Mouse (Mus musculus): ENCODE measurements around the gene Hcn2. TPM values are rescaled to one million over a fixed set of nuclear protein-coding genes. Genes with fewer than 3 reads are reported as not detected.

The Hcn2 gene
- polyA plus RNA-seq, 1 experiment, result 19.2 TPM

DNA sequence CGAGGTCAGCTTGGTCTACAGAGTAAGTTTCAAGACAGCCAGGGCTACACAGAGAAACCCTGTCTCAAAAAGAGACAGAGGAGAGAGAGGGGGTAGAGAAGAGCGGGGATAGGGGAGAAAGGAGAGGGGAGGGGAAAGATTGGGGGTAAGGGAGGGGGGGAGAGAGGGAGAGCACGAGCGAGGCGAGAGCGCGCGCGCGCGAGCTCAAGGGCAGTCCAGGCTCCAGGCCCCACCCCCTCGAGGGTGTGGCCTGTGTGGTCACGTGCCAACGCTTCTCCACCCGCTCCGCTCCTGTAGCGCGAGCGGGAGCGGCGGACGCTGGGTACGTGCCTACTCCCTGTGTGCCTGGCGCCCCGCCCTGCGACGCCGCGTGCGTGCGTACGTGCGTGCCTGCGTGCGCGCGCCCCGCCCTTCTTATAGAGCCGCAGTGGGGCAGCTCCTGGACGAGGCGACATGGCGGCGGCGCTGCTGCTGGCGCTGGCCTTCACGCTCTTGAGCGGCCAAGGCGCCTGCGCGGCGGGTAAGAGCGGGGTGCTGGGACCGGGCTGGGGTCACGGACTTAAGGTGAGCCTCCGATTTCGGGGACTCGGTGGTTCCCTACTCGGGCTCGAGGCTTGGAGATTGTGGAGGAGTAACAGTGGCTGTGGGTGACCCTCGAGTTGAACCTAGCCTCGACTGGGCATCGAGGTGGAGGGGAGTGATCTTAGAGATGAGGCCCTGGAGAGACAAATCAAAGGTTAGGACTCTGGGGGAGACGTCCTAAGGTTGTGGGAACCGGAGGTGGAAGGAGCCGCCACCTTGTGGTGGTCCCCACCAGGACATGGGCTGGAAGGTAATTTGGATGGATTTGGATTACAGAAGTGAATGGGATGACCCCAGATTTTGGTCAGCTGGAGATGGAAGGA, 12.1 kb upstream of the Hcn2 start, which contains the start of gene Bsg:
Gene Bsg (plus strand): TSS at position 427 of the 905 bp plus-strand sequence.
- peak within 1 kb of the TSS; percentile 71 for H3K27ac ChIP-seq (ENCODE audit: insufficient read depth, low read depth, low read length)

GRCm38 (mm10) chr10:79704970-79705360, 11.5 kb upstream of the Hcn2 start:
- TF ChIP-seq CTCF (IDR thresholded peaks at IDR 0.05; ENCODE audit: extremely low read depth, insufficient read length, insufficient replicate concordance, low read depth, low read length) (no peak), POLR2A (IDR thresholded peaks at IDR 0.05; ENCODE audit: low read depth, low read length) (no peak)
- 0% methylated on average over 10 of the region's 10 CpGs for WGBS
- no peaks in the 10 kb centered on the region for H3K27me3 ChIP-seq (ENCODE audit: control insufficient read depth, insufficient read depth, low read length)
- peak overlapping the region; percentile 93 for H3K4me3 ChIP-seq (ENCODE audit: low read depth, low read length)
- H3K27ac ChIP-seq (ENCODE audit: insufficient read depth, low read depth, low read length), result peak overlapping the region; percentile 71; the same call in 1 of the 2 replicates
- H3K36me3 ChIP-seq (ENCODE audit: control insufficient read depth, insufficient read depth, low read length), result peaks cover 17% of the 10 kb centered on the region
- peaks cover 48% of the 10 kb centered on the region for H3K4me1 ChIP-seq (ENCODE audit: control insufficient read depth, insufficient read depth, insufficient read length, low read length)

More for the DNA sequence above, 12.1 kb upstream of the Hcn2 start, which contains the start of gene Bsg:
- WGBS, result under 1% methylated on average over 65 of the region's 65 CpGs
- TF ChIP-seq CTCF (IDR thresholded peaks at IDR 0.05; ENCODE audit: extremely low read depth, insufficient read length, insufficient replicate concordance, low read depth, low read length) (peak; percentile 50; the same call in 1 of the 2 replicates), POLR2A (IDR thresholded peaks at IDR 0.05; ENCODE audit: low read depth, low read length) (peak; percentile 96)
- H3K4me3 ChIP-seq (ENCODE audit: low read depth, low read length), result peak within 1 kb of the TSS; percentile 93
- H3K36me3 ChIP-seq (ENCODE audit: control insufficient read depth, insufficient read depth, low read length), result peaks cover 11% of the 10 kb centered on the region
- H3K27me3 ChIP-seq (ENCODE audit: control insufficient read depth, insufficient read depth, low read length), result no peaks in the 10 kb centered on the region
- H3K4me1 ChIP-seq (ENCODE audit: control insufficient read depth, insufficient read depth, insufficient read length, low read length), result peaks cover 48% of the 10 kb centered on the region

- peak overlapping the region; percentile 93; the same call in 1 of the 2 replicates for H3K4me3 ChIP-seq (ENCODE audit: low read depth, low read length)
- H3K27me3 ChIP-seq (ENCODE audit: control insufficient read depth, insufficient read depth, low read length), result no peaks in the 10 kb centered on the region
- peaks cover 26% of the 10 kb centered on the region for H3K36me3 ChIP-seq (ENCODE audit: control insufficient read depth, insufficient read depth, low read length)
- TF ChIP-seq CTCF (IDR thresholded peaks at IDR 0.05; ENCODE audit: extremely low read depth, insufficient read length, insufficient replicate concordance, low read depth, low read length) (no peak), POLR2A (IDR thresholded peaks at IDR 0.05; ENCODE audit: low read depth, low read length) (no peak)
- 48% methylated on average over 5 of the region's 5 CpGs for WGBS
- H3K4me1 ChIP-seq (ENCODE audit: control insufficient read depth, insufficient read depth, insufficient read length, low read length), result peaks cover 43% of the 10 kb centered on the region
- H3K27ac ChIP-seq (ENCODE audit: insufficient read depth, low read depth, low read length), result no peak overlapping the region
These were observed 10.5 kb upstream of the Hcn2 start for GRCm38 (mm10) chr10:79705951-79706350.

- no peak for TF ChIP-seq CTCF (IDR thresholded peaks at IDR 0.05; ENCODE audit: extremely low read depth, insufficient read length, insufficient replicate concordance, low read depth, low read length)
- no peak for TF ChIP-seq POLR2A (IDR thresholded peaks at IDR 0.05; ENCODE audit: low read depth, low read length)
- no peak overlapping the region for H3K27ac ChIP-seq (ENCODE audit: insufficient read depth, low read depth, low read length)
- 46% methylated on average over 5 of the region's 5 CpGs for WGBS
- H3K4me3 ChIP-seq (ENCODE audit: low read depth, low read length), result peak overlapping the region; percentile 93; the same call in 1 of the 2 replicates
- no peaks in the 10 kb centered on the region for H3K27me3 ChIP-seq (ENCODE audit: control insufficient read depth, insufficient read depth, low read length)
- peaks cover 32% of the 10 kb centered on the region for H3K36me3 ChIP-seq (ENCODE audit: control insufficient read depth, insufficient read depth, low read length)
- peaks cover 37% of the 10 kb centered on the region for H3K4me1 ChIP-seq (ENCODE audit: control insufficient read depth, insufficient read depth, insufficient read length, low read length)
These were observed 9.9 kb upstream of the Hcn2 start for GRCm38 (mm10) chr10:79706406-79707094.

- Histone ChIP-seq H3K4me1 (ENCODE audit: control insufficient read depth, insufficient read depth, insufficient read length, low read length) (peaks cover 35% of the 10 kb centered on the region), H3K4me3 (ENCODE audit: low read depth, low read length) (no peak overlapping the region), H3K27me3 (ENCODE audit: control insufficient read depth, insufficient read depth, low read length) (no peaks in the 10 kb centered on the region), H3K36me3 (ENCODE audit: control insufficient read depth, insufficient read depth, low read length) (peaks cover 38% of the 10 kb centered on the region), H3K27ac (ENCODE audit: insufficient read depth, low read depth, low read length) (no peak overlapping the region)
- WGBS, result 52% methylated on average over 1 of the region's 1 CpGs
- TF ChIP-seq CTCF (IDR thresholded peaks at IDR 0.05; ENCODE audit: extremely low read depth, insufficient read length, insufficient replicate concordance, low read depth, low read length) (no peak), POLR2A (IDR thresholded peaks at IDR 0.05; ENCODE audit: low read depth, low read length) (no peak)
These were observed 9.3 kb upstream of the Hcn2 start for GRCm38 (mm10) chr10:79707162-79707561.

GRCm38 (mm10) chr10:79707759-79708158, 8.7 kb upstream of the Hcn2 start:
- H3K27me3 ChIP-seq (ENCODE audit: control insufficient read depth, insufficient read depth, low read length), result no peaks in the 10 kb centered on the region
- H3K4me3 ChIP-seq (ENCODE audit: low read depth, low read length), result no peak overlapping the region
- no peak overlapping the region for H3K27ac ChIP-seq (ENCODE audit: insufficient read depth, low read depth, low read length)
- H3K4me1 ChIP-seq (ENCODE audit: control insufficient read depth, insufficient read depth, insufficient read length, low read length), result peaks cover 35% of the 10 kb centered on the region
- 41% methylated on average over 4 of the region's 4 CpGs for WGBS
- peaks cover 38% of the 10 kb centered on the region for H3K36me3 ChIP-seq (ENCODE audit: control insufficient read depth, insufficient read depth, low read length)
- TF ChIP-seq CTCF (IDR thresholded peaks at IDR 0.05; ENCODE audit: extremely low read depth, insufficient read length, insufficient replicate concordance, low read depth, low read length), result no peak
- no peak for TF ChIP-seq POLR2A (IDR thresholded peaks at IDR 0.05; ENCODE audit: low read depth, low read length)
